Mouse (Mus musculus) CH12.LX (cell line): ENCODE data around the gene Olfm4.

Source experiments
- CTCF ChIP-seq, 2 experiments: IDR thresholded peaks in 1 of 2; conservative IDR thresholded peaks in 1 of 2; 2 replicates each; pipeline ENCODE4 v1.5.1; 2011 to 2012; ENCODE audit warnings: low read depth in 2 of 2, low read length in 2 of 2, improper control_type of control experiment in 1 of 2, inconsistent platforms in 1 of 2, mild to moderate bottlenecking in 1 of 2, moderate library complexity in 1 of 2
- ELF1 ChIP-seq: IDR thresholded peaks from 2 replicates; pipeline ENCODE4 v1.6.1; 2014; ENCODE audit warnings: low read depth, mild to moderate bottlenecking, inconsistent platforms, low read length, improper control_type of control experiment
- ZNF384 ChIP-seq: IDR thresholded peaks from 2 replicates; pipeline ENCODE4 v1.6.1; 2012; ENCODE audit warnings: low read depth, low read length, improper control_type of control experiment, inconsistent platforms

- no peak for TF ChIP-seq CTCF (conservative IDR thresholded peaks at IDR 0.05 in 1 of 2, IDR thresholded peaks at IDR 0.05 in 1 of 2; ENCODE audit: low read depth in 2 of 2, low read length in 2 of 2)
- no peak for TF ChIP-seq ZNF384
- no peak for TF ChIP-seq ELF1
Measured at GRCm38 (mm10) chr14:79997534-79997933, 13.7 kb downstream of the Olfm4 start.
